Mouse (Mus musculus) testis, adult 2 months (tissue): ENCODE measurements around the gene Spdye4c. TPM values are rescaled to one million over a fixed set of nuclear protein-coding genes. Genes with fewer than 3 reads are reported as not detected.
A peak's percentile ranks its signal among the peaks of the same experiment; 100 is the strongest.

Source experiments
- H3K27ac ChIP-seq: fragments of 200-500 bp; 2 replicates; pipeline ENCODE4 v1.5.1; 2012; ENCODE audit warnings: low read depth, low read length; ENCODE audit not compliant: control insufficient read depth, insufficient read depth
- H3K27me3 ChIP-seq: fragments of 200-500 bp; 2 replicates; pipeline ENCODE4 v1.6.1; 2012; ENCODE audit warnings: mild to moderate bottlenecking, low read length, moderate library complexity; ENCODE audit not compliant: control insufficient read depth, insufficient read depth
- H3K36me3 ChIP-seq: fragments of 200-500 bp; 2 replicates; pipeline ENCODE4 v1.6.1; 2012; ENCODE audit warnings: mild to moderate bottlenecking, low read length; ENCODE audit not compliant: control insufficient read depth, insufficient read depth
- H3K4me1 ChIP-seq: fragments of 200-500 bp; 2 replicates; pipeline ENCODE4 v1.6.1; 2012; ENCODE audit warnings: low read length; ENCODE audit not compliant: control insufficient read depth, insufficient read depth
- H3K4me3 ChIP-seq: fragments of 200-500 bp; 2 replicates; pipeline ENCODE4 v1.5.1; 2012; ENCODE audit warnings: low read depth, mild to moderate bottlenecking, low read length, moderate library complexity, mixed read lengths; ENCODE audit not compliant: control insufficient read depth
- CTCF ChIP-seq: fragments of 200-500 bp; IDR thresholded peaks from 2 replicates; pipeline ENCODE4 v1.5.1; 2012; ENCODE audit warnings: low read depth, mild to moderate bottlenecking, inconsistent platforms, low read length, moderate library complexity; ENCODE audit not compliant: control insufficient read depth, insufficient read depth, insufficient replicate concordance
- POLR2A ChIP-seq: fragments of 200-500 bp; IDR thresholded peaks from 2 replicates; pipeline ENCODE4 v1.6.1; 2012; ENCODE audit warnings: low read depth, mild to moderate bottlenecking, inconsistent platforms, low read length, moderate library complexity; ENCODE audit not compliant: control insufficient read depth
- polyA plus RNA-seq: library from polyadenylated mRNA; depleted of rRNA; stranded (reverse); fragments of >200 nt; gene quantifications from 2 replicates; pipeline ENCODE4 v1.2.3, GENCODE M21; 2012

The Spdye4c gene
- polyA plus RNA-seq, 1 experiment: 23.5 TPM

GRCm38 (mm10) chr2:128566304-128567147 lies 24.5 kb upstream of the Spdye4c start:
- no peaks in the 10 kb centered on the region for H3K27me3 ChIP-seq
- H3K36me3 ChIP-seq: no peaks in the 10 kb centered on the region
- no peak overlapping the region for H3K27ac ChIP-seq
- no peaks in the 10 kb centered on the region for H3K4me1 ChIP-seq
- no peak overlapping the region for H3K4me3 ChIP-seq
- no peak for TF ChIP-seq POLR2A

DNA sequence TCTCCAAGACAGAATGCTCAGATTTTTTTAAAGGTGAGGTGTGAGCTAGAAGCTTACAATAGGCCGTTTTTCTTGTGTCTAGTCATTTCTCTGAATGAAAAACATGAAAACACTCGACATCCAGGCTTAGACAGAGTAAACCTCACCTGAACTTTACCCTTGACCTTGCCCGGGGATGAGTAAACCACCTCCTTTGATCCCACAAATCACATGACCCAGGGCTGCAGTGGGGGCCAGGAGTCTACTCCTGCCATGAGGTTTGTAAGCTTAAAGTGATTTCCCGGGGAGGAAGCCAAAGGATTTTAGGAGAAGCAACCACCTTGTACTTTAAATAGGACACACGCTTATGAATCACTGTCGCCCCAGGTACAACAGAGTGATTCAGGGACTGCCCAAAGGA lies 23.0 kb upstream of the Spdye4c start:
- no peak overlapping the region for H3K4me3 ChIP-seq
- no peak overlapping the region for H3K27ac ChIP-seq
- H3K27me3 ChIP-seq: no peaks in the 10 kb centered on the region
- no peak for TF ChIP-seq CTCF
- TF ChIP-seq POLR2A: no peak
- H3K4me1 ChIP-seq: no peaks in the 10 kb centered on the region
- H3K36me3 ChIP-seq: no peaks in the 10 kb centered on the region

GRCm38 (mm10) chr2:128568490-128568889 lies 22.5 kb upstream of the Spdye4c start:
- TF ChIP-seq POLR2A (no peak), CTCF (no peak)
- no peaks in the 10 kb centered on the region for H3K4me1 ChIP-seq
- no peaks in the 10 kb centered on the region for H3K27me3 ChIP-seq
- H3K27ac ChIP-seq: no peak overlapping the region
- no peak overlapping the region for H3K4me3 ChIP-seq
- no peaks in the 10 kb centered on the region for H3K36me3 ChIP-seq

GRCm38 (mm10) chr2:128571001-128571400 lies 20.0 kb upstream of the Spdye4c start:
- Histone ChIP-seq H3K36me3 (no peaks in the 10 kb centered on the region), H3K4me1 (no peaks in the 10 kb centered on the region), H3K4me3 (no peak overlapping the region), H3K27ac (no peak overlapping the region), H3K27me3 (no peaks in the 10 kb centered on the region)
- no peak for TF ChIP-seq CTCF
- TF ChIP-seq POLR2A: no peak

DNA sequence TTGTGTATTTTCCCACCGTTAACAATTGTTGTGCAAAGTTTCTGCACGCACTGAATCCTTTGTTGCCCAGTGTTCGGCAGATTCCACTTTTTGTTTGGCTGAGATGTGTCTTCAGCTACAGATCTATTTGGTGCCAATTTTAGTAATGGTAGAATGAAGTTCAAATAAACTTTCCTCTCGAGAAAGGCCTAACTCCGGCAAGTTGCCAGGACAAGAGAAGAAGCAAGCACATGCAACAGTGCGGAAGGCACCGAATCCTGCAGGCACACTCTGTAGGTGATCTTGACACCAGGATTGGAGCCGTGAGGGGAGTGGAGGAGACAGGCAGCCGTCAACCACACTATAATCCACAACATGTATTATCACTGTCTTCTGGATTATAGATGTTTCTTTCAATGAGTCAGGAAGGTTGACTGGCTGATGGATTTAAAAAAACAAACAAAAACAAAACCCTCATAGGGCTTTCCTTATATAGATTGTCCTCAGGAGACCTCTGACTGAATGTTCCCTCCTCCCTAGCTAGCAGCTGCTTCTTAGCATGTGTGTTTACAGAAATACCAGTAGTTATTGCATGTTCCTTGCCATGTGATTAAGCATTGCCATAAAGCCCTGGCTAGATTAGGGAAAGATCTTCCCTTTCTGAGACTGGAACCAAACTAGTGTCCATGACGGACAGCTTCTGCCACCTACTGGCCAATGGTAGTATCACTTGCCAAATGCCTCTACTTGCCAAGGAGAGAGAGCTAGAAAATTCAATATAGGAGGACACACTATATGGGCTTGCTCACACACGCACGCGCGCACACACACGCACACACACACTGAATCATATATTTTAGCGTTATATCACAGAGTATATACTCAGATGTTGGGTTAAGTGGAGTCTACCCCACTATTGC lies 18.0 kb upstream of the Spdye4c start:
- Histone ChIP-seq H3K36me3 (no peaks in the 10 kb centered on the region), H3K27ac (no peak overlapping the region), H3K4me1 (no peaks in the 10 kb centered on the region), H3K4me3 (no peak overlapping the region), H3K27me3 (no peaks in the 10 kb centered on the region)
- TF ChIP-seq CTCF (peak; percentile 16; the same call in 1 of the 2 replicates), POLR2A (no peak)

DNA sequence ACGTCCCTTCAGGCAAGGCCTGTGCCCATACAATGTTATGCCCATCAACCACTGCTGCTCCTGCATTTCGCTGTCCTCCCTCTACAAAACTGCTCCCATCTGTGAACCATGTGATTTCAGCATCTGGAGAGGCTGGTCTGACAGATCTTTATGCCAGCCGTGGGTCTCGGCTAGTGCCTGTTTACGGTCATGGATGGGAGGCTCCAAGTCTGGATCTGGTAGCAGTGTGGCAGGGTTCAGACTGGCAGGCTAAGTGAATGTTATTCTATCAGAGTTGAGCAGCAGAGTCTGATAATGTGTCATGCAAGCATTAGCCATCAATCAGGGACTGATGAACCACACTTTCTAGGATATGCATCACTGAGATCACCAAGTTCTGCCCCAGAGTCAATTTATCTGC lies 8.1 kb upstream of the Spdye4c start:
- Histone ChIP-seq H3K4me3 (no peak overlapping the region), H3K27ac (no peak overlapping the region), H3K36me3 (no peaks in the 10 kb centered on the region), H3K27me3 (no peaks in the 10 kb centered on the region), H3K4me1 (no peaks in the 10 kb centered on the region)
- TF ChIP-seq POLR2A: no peak
- no peak for TF ChIP-seq CTCF

- H3K27ac ChIP-seq: no peak overlapping the region
- no peak for TF ChIP-seq POLR2A
- TF ChIP-seq CTCF: no peak
These were observed 1.3 kb downstream of the Spdye4c start for GRCm38 (mm10) chr2:128592301-128592700.

More at GRCm38 (mm10) chr2:128592301-128592700, 1.3 kb downstream of the Spdye4c start:
- H3K4me3 ChIP-seq: peak overlapping the region; percentile 77
- no peaks in the 10 kb centered on the region for H3K36me3 ChIP-seq
- H3K4me1 ChIP-seq: no peaks in the 10 kb centered on the region; the same call in 1 of the 2 replicates
- no peaks in the 10 kb centered on the region for H3K27me3 ChIP-seq
